Mouse (Mus musculus) liver, embryonic 11.5 days (tissue): Measurements from ENCODE around the gene Ptprg. TPM values are rescaled to one million over a fixed set of nuclear protein-coding genes. Genes with fewer than 3 reads are reported as not detected.
"Not testable (repeated sequence)": the region's sequence is repeated elsewhere in the genome, so short reads cannot be mapped to it uniquely, and the experiment has no call there.

ENCODE experiments used
- ATAC-seq: fragments of 200-750 bp; cut with Nextera tagmentation; replicated peaks from 2 replicates; pipeline ENCODE4 v1.8.0; 2017; ENCODE audit warnings: moderate number of reproducible peaks, mild to moderate bottlenecking, moderate TSS enrichment, moderate library complexity; ENCODE audit not compliant: low FRiP score
- DNase-seq: peaks from one replicate; pipeline ENCODE4 v3.0.0-alpha.2; 2017; ENCODE audit warnings: low spot score
- H3K27ac ChIP-seq: fragments of 300-500 bp; sonication (generic); 2 replicates; pipeline ENCODE4 v1.5.1; 2014; ENCODE audit warnings: mild to moderate bottlenecking, low read depth, low read length, control low read depth
- H3K27me3 ChIP-seq: fragments of 300-500 bp; sonication (generic); replicated peaks from 2 replicates; pipeline ENCODE4 v1.6.1; 2014; ENCODE audit warnings: low read length, mixed read lengths; ENCODE audit not compliant: control insufficient read depth, insufficient read depth
- H3K36me3 ChIP-seq: fragments of 300-500 bp; sonication (generic); 2 replicates; pipeline ENCODE4 v1.6.1; 2014; ENCODE audit warnings: mild to moderate bottlenecking, low read length, moderate library complexity, mixed read lengths; ENCODE audit not compliant: control insufficient read depth, insufficient read depth
- H3K4me1 ChIP-seq: fragments of 300-500 bp; sonication (generic); replicated peaks from 2 replicates; pipeline ENCODE4 v1.6.1; 2014; ENCODE audit warnings: low read length, mixed read lengths; ENCODE audit not compliant: control insufficient read depth, insufficient read depth
- H3K4me2 ChIP-seq: fragments of 300-500 bp; sonication (generic); 2 replicates; pipeline ENCODE4 v1.6.1; 2014; ENCODE audit warnings: mild to moderate bottlenecking, control low read depth, moderate library complexity
- H3K4me3 ChIP-seq: fragments of 300-500 bp; sonication (generic); 2 replicates; pipeline ENCODE4 v1.5.1; 2014; ENCODE audit warnings: low read depth, low read length, control low read depth
- H3K9ac ChIP-seq: fragments of 300-500 bp; sonication (generic); 2 replicates; pipeline ENCODE4 v1.6.1; 2014; ENCODE audit warnings: low read depth, low read length, control low read depth
- H3K9me3 ChIP-seq: fragments of 300-500 bp; sonication (generic); 2 replicates; pipeline ENCODE4 v1.6.1; 2016; ENCODE audit warnings: low read length, inconsistent platforms, mixed read lengths; ENCODE audit not compliant: control insufficient read depth
- WGBS: fragments of 180-500 bp; shearing (Covaris S2); extraction: QIAGEN DNeasy Blood & Tissue Kit; methylation state at CpG from one replicate; pipeline ENCODE4 v1.1.7; 2014; 5-methylcytosine and 5-hydroxymethylcytosine counted together
- polyA plus RNA-seq: library from polyadenylated mRNA; unstranded; fragments of >200 nt; fragmentation: Nextera tagmentation; extraction: Ambion mirVana; gene quantifications from 2 replicates; pipeline ENCODE4 v1.2.1, GENCODE M21; 2014

The Ptprg gene
- polyA plus RNA-seq, 1 experiment from 2014 or later = 8.6 TPM

DNA sequence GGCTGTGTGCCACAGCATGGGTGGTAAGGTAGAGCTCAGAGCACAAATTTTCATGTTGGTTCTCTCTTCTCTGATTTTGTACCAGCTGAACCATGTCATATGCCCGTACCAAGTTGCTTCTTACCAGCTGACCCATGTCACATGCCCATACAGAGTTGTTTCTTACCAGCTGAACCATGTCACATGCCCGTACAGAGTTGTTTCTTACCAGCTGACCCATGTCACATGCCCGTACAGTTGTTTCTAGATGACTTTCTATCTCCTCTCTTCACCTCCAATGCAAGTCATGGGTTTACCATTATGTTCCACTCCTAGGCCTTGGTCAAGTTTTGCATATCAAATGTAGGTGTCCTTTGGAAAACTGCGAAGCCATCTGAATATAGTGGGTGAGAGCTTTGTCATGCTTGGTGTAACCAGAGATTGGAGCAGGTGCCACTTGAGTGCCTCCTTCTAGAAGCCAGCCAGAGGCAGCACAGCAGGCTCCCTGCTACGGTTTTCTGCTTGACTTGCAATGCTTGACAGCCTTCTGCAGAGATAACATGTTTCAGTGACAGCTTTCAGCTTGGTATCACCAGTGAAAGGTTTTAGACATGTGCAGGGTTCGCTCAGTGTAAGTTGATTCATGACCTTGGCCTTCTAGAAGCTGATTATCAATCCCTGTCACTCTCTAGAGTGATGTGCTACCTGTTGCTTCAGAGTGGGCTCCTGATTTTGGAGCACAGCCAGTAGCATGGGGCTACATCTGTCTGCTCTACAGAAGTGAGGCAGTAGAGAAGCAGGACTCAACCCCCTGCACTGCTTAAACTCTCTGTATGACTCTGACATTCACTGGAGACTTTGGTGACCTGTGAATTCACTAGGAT, 401.9 kb downstream of the Ptprg start:
- no peak overlapping the region for H3K9ac ChIP-seq
- no peaks in the 10 kb centered on the region for H3K27me3 ChIP-seq
- H3K4me2 ChIP-seq = no peak overlapping the region
- no peaks in the 10 kb centered on the region for H3K9me3 ChIP-seq
- no peaks in the 10 kb centered on the region for H3K36me3 ChIP-seq
- WGBS = 72% methylated on average over 6 of the region's 6 CpGs
- H3K27ac ChIP-seq = no peak overlapping the region
- DNase-seq (no peak), ATAC-seq (no peak)
- no peak overlapping the region for H3K4me3 ChIP-seq
- no peaks in the 10 kb centered on the region for H3K4me1 ChIP-seq

DNA sequence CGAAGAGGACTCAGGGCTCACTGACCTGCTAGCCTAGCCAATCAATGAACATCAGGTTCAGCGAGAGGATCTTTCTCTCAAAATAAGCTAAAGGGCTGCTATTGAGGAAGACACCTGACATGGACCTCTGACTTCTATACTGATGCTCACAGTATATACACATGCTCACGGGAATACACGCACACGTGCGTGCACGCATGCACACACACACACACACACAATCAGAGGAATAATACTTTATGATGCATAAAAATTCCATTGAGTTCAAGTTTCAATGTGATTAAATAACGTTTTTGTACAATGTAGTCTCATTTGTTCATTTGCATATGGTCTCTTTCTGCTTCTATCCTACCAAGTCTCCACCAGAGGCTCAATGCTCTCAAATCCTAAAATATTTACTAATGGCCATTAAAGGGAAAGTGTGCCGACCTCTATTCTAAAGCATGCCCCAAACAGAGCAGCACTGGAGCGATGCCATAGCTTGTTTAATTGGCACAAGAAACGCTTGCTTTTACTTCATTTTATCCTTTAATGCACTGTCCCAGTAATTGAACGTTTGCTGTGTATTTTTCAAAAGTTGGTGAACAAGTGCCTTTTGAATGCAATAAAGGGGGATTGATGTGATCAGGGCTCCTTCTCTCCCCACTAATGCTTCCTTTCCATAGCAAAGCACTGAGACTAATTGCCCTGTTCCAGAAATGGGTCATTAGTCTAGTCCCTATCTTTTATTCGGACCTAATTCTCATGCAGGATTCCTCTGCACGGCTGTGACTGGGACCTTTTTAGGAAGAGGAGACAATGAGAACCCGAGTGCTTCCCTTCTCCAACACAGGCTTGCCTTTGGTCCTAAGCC, 407.2 kb downstream of the Ptprg start:
- no peak for ATAC-seq
- DNase-seq = no peak
- no peaks in the 10 kb centered on the region for H3K4me1 ChIP-seq
- H3K4me2 ChIP-seq = no peak overlapping the region
- no peak overlapping the region for H3K27ac ChIP-seq
- no peak overlapping the region for H3K4me3 ChIP-seq
- H3K9ac ChIP-seq = no peak overlapping the region
- H3K27me3 ChIP-seq = no peaks in the 10 kb centered on the region
- no peaks in the 10 kb centered on the region for H3K36me3 ChIP-seq
- 86% methylated on average over 15 of the region's 15 CpGs for WGBS
- H3K9me3 ChIP-seq = no peaks in the 10 kb centered on the region

DNA sequence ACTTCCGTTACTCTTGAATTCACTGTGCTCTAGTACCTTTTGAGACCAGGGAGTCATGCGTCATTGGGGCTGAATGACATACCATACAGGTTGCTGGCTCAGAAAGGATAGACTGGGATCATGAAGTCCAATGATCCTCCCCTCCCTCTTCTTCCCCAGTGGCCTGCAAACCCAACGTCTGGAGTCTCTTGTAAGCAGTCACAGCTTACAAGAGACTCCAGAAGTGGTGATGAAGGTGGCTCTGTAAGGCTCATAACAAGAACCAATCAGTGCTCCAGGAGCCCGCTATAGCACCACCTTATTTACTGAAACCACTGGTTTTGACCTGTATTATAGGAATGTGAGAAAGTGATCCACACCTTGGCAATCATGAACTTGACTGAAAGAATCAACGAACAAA, 408.8 kb downstream of the Ptprg start:
- no peak overlapping the region for H3K4me3 ChIP-seq
- DNase-seq = no peak
- no peak overlapping the region for H3K27ac ChIP-seq
- 78% methylated on average over 5 of the region's 5 CpGs for WGBS
- ATAC-seq = no peak
- no peaks in the 10 kb centered on the region for H3K27me3 ChIP-seq
- no peaks in the 10 kb centered on the region for H3K36me3 ChIP-seq
- no peak overlapping the region for H3K4me2 ChIP-seq
- H3K4me1 ChIP-seq = no peaks in the 10 kb centered on the region
- no peak overlapping the region for H3K9ac ChIP-seq
- H3K9me3 ChIP-seq = no peaks in the 10 kb centered on the region

DNA sequence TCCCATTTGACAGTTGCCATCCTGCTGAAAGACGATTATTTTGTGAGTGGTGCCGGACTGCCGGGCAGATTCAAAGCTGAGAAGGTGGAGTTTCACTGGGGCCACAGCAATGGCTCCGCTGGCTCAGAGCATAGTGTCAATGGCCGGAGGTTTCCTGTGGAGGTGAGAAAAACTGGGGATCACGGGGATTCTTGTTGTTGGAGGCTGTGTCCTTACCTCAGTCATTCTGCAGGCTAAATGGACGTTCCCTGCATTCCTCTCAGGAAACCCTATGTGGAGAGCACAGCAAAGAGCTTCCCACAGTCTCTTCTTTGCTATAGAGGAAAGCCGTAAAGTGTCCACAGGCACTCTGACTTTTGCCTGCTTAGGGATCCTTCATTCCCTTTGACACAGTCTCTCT, 409.2 kb downstream of the Ptprg start:
- Histone ChIP-seq H3K27ac (no peak overlapping the region), H3K9me3 (no peaks in the 10 kb centered on the region), H3K4me1 (no peaks in the 10 kb centered on the region), H3K27me3 (no peaks in the 10 kb centered on the region), H3K4me3 (no peak overlapping the region), H3K9ac (no peak overlapping the region), H3K4me2 (no peak overlapping the region), H3K36me3 (no peaks in the 10 kb centered on the region)
- WGBS = 73% methylated on average over 8 of the region's 8 CpGs
- ATAC-seq = no peak
- no peak for DNase-seq

DNA sequence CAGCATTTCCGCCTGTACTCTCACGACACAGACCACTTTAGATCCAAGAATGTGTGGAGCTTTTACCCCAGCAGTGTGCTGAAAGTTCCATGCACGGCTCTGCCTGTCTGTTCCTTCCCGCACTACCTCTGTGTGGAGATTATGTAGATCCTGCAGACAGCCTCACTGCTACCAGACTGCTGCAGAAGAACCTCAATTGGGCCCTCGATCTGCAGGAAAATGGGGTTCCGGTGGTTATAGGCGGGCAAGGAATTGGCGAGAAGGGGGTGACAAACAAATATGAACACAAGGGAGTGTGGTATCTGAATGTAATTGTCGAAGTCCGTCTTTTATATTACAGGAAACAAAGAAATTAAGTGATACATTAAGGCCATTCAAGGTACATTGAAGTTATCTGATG, 410.5 kb downstream of the Ptprg start:
- no peaks in the 10 kb centered on the region for H3K9me3 ChIP-seq
- no peak overlapping the region for H3K4me3 ChIP-seq
- no peaks in the 10 kb centered on the region for H3K36me3 ChIP-seq
- ATAC-seq (no peak), DNase-seq (no peak)
- no peak overlapping the region for H3K4me2 ChIP-seq
- 90% methylated on average over 10 of the region's 10 CpGs for WGBS
- no peak overlapping the region for H3K9ac ChIP-seq
- H3K27me3 ChIP-seq = no peaks in the 10 kb centered on the region
- no peaks in the 10 kb centered on the region for H3K4me1 ChIP-seq
- H3K27ac ChIP-seq = no peak overlapping the region

DNA sequence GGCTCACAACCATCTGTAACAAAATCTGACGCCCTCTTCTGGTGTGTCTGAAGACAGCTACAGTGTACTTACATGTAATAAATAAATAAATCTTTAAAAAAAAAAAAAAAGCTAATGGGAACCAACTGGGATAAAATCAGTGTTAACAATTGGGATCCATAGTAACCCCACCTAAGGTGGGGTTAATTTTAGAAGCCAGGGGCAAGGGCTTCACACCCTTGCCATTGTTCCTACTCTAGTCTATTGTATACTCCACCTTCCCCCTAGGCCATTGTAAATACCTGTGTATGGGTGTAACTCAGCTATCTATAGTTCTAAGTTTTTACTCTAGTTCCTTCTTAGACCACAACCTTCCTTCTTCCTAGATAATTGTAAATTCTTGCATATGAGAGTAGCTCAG, 411.0 kb downstream of the Ptprg start:
- not testable (repeated sequence) for H3K36me3 ChIP-seq, H3K4me1 ChIP-seq, H3K27ac ChIP-seq, H3K4me3 ChIP-seq, H3K9ac ChIP-seq, ATAC-seq, H3K27me3 ChIP-seq, H3K4me2 ChIP-seq, DNase-seq, H3K9me3 ChIP-seq
- no CpG with 5 or more reads among the region's 1 CpGs for WGBS

DNA sequence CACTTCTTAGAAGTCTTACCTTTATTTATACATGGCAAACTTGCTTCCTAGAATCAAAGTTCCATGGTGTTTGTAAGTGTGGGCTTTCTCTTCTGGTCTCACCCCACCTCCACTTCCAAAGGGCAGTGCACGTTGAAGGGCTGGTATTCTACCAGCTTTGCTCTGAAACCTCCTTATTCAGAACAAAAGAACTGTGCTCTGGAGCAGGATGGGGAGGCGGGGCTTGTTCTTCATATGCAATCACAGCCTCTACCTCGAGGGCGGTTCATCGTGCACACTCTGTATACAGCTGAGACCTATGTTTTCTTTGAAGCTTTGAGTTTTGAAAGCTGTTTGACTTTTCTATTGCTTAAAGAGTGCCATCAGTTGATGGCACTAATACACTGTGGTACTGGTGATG, 412.5 kb downstream of the Ptprg start:
- 72% methylated on average over 5 of the region's 5 CpGs for WGBS
- Histone ChIP-seq H3K4me2 (no peak overlapping the region), H3K4me3 (no peak overlapping the region), H3K9ac (no peak overlapping the region), H3K4me1 (no peaks in the 10 kb centered on the region), H3K27me3 (no peaks in the 10 kb centered on the region), H3K27ac (no peak overlapping the region), H3K36me3 (no peaks in the 10 kb centered on the region), H3K9me3 (no peaks in the 10 kb centered on the region)
- ATAC-seq (no peak), DNase-seq (no peak)

DNA sequence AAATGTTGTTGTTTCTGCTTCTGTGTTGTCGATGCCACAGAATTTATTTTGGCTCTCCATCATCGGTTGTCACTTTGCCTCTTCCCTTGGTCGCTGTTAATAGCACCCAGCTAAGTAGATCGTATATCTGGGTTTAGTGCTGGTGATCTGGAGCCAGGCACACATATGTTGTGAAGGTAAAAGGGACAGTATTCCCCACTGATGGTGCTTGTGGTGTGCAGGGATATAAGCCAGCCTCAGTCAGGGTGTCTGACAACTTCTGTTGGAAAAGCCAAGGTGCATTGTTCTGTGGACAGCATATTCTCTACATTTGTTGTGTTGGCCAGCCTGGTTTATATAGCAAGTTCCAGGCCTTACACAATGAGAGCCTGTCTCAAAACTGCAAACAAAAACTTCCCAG, 428.4 kb downstream of the Ptprg start:
- H3K27ac ChIP-seq = no peak overlapping the region
- no peak for ATAC-seq
- H3K4me1 ChIP-seq = no peaks in the 10 kb centered on the region
- no peak overlapping the region for H3K4me3 ChIP-seq
- DNase-seq = no peak
- no peak overlapping the region for H3K9ac ChIP-seq
- H3K4me2 ChIP-seq = no peak overlapping the region
- no peaks in the 10 kb centered on the region for H3K36me3 ChIP-seq
- 73% methylated on average over 4 of the region's 4 CpGs for WGBS
- H3K27me3 ChIP-seq = no peaks in the 10 kb centered on the region
- no peaks in the 10 kb centered on the region for H3K9me3 ChIP-seq
